Mouse (Mus musculus): ENCODE measurements around the gene Bcar3. TPM values are rescaled to one million over a fixed set of nuclear protein-coding genes. Genes with fewer than 3 reads are reported as not detected.
"Not testable (repeated sequence)": the region's sequence is repeated elsewhere in the genome, so short reads cannot be mapped to it uniquely, and the experiment has no call there.

Gene Bcar3
- polyA plus RNA-seq, 1 experiment from 2014 or later = 4.5 TPM

DNA sequence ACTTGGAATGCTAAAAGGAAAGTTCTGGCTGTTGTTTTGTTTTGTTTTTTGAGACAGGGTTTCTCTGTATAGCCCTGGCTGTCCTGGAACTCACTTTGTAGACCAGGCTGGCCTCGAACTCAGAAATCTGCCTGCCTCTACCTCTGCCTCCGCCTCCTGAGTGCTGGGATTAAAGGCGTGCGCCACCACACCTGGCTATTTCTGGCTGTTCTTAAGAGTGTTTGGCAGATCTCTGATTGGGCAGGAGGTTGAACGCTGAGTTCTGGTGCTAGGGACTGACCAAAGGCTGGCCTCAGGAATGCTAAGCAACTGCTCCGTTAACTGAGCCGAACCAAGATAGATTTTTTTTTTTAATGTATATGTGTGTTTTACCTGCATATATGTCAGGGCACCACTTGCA lies 39.9 kb upstream of the Bcar3 start:
- not testable (repeated sequence) for H3K27ac ChIP-seq (ENCODE audit: low read length); H3K36me3 ChIP-seq (ENCODE audit: control insufficient read depth, insufficient read depth); H3K4me1 ChIP-seq (ENCODE audit: control insufficient read depth, insufficient read depth, low read length); H3K9ac ChIP-seq (ENCODE audit: low read length); ATAC-seq (replicated peaks; ENCODE audit: extremely low read depth, insufficient read depth, low FRiP score); H3K4me2 ChIP-seq (ENCODE audit: low read depth, low read length); H3K9me3 ChIP-seq (replicated peaks; ENCODE audit: control insufficient read depth, low read length); H3K4me3 ChIP-seq (ENCODE audit: low read length); H3K27me3 ChIP-seq (ENCODE audit: control insufficient read depth, insufficient read depth, low read length)
- 68% methylated on average over 7 of the region's 7 CpGs for WGBS

DNA sequence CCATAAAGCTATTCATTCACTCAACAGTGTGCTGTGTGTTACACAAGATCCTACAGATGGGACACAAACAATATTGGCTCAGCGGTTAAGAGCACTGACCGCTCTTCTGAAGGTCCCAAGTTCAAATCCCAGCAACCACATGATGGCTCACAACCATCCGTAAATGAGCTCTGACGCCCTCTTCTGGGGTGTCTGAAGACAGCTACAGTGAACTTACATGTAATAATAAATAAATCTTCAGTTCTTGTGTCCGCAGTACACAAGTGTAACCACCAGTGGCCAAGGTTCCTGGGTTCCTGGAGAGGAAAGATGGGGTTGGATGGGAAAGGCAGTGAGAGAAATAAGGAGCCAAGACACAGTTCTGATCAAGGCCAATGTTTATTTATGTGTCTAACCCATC lies 23.9 kb upstream of the Bcar3 start:
- H3K27ac ChIP-seq (ENCODE audit: low read length) = no peak overlapping the region
- no peak for ATAC-seq (replicated peaks; ENCODE audit: extremely low read depth, insufficient read depth, low FRiP score)
- no peaks in the 10 kb centered on the region for H3K27me3 ChIP-seq (ENCODE audit: control insufficient read depth, insufficient read depth, low read length)

DNA sequence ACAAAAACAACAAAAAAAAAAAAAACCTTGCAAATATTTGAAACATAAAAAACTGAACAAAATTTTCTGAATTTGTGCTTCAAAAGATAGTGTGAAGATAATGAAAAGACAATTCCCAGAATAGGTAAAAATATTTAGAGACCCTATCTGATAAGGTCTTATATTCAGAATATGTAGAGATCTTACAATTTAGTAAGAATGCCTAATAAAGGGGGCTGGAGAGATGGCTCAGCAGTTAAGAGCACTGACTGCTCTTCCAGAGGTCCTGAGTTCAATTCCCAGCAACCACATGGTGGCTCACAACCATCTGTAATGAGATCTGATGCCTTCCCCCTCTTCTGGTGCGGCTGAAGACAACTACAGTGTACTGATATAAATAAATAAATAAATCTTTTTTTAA lies 21.4 kb upstream of the Bcar3 start:
- peaks cover 25% of the 10 kb centered on the region for H3K4me1 ChIP-seq (ENCODE audit: control insufficient read depth, insufficient read depth, low read length)
- H3K36me3 ChIP-seq (ENCODE audit: control insufficient read depth, insufficient read depth) = peaks cover 22% of the 10 kb centered on the region
- H3K4me2 ChIP-seq (ENCODE audit: low read depth, low read length); H3K4me3 ChIP-seq (ENCODE audit: low read length); H3K27ac ChIP-seq (ENCODE audit: low read length); ATAC-seq (replicated peaks; ENCODE audit: extremely low read depth, insufficient read depth, low FRiP score); H3K9ac ChIP-seq (ENCODE audit: low read length); H3K27me3 ChIP-seq (ENCODE audit: control insufficient read depth, insufficient read depth, low read length); H3K9me3 ChIP-seq (replicated peaks; ENCODE audit: control insufficient read depth, low read length): not testable (repeated sequence)
- 67% methylated on average over 1 of the region's 1 CpGs for WGBS

More for the DNA sequence above, 23.9 kb upstream of the Bcar3 start:
- Histone ChIP-seq H3K9ac (ENCODE audit: low read length) (no peak overlapping the region), H3K9me3 (replicated peaks; ENCODE audit: control insufficient read depth, low read length) (no peaks in the 10 kb centered on the region), H3K4me3 (ENCODE audit: low read length) (no peak overlapping the region), H3K36me3 (ENCODE audit: control insufficient read depth, insufficient read depth) (peaks cover 5% of the 10 kb centered on the region; the same call in 1 of the 2 replicates), H3K4me1 (ENCODE audit: control insufficient read depth, insufficient read depth, low read length) (peaks cover 2% of the 10 kb centered on the region), H3K4me2 (ENCODE audit: low read depth, low read length) (no peak overlapping the region)
- 69% methylated on average over 5 of the region's 5 CpGs for WGBS

DNA sequence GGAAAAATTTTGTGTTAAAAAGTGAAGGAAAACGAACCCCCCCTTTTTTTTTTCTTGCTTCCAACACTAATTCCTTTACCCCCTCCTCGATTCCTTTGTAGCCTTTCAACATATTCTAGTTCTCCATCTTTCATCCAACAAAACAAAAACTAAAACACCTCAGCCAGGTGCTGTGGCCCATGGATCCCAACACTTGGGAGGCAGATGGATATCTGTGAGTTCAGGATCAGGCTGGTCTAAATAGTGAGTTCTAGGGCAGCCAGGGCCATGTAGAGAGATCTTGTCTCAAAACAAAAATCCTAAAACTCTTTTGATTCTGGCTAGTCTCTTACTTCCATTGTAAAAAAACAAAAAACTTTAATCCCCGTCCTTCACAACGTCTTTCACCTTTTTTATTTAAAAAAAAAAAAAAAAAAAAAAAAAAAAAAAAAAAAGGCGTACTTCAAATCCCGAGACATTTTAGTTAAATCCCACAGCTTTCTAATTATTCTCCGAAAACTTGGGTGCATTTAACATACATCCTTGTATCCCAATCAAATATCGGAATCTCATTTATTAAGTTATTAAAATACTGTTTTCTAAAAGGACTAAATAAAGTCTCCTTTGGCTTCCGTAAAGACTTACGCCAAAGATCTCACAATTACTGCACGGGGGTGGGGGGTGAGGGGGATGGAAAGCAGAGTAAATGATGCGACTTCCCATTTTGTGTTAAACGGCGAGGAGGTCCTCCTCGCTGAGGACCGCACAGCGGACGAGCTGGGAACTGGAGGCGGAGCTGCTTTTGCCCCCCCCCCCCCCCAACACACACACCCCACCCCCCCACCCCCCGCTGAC lies 20.3 kb upstream of the Bcar3 start:
- peak overlapping the region; percentile 98 for H3K9ac ChIP-seq (ENCODE audit: low read length)
- H3K4me1 ChIP-seq (ENCODE audit: control insufficient read depth, insufficient read depth, low read length) = peaks cover 34% of the 10 kb centered on the region
- H3K4me2 ChIP-seq (ENCODE audit: low read depth, low read length) = peak overlapping the region; percentile 62
- H3K9me3 ChIP-seq (replicated peaks; ENCODE audit: control insufficient read depth, low read length) = no peaks in the 10 kb centered on the region
- no peak for ATAC-seq (replicated peaks; ENCODE audit: extremely low read depth, insufficient read depth, low FRiP score)
- H3K4me3 ChIP-seq (ENCODE audit: low read length) = peak overlapping the region; percentile 100
- 10% methylated on average over 19 of the region's 20 CpGs for WGBS
- no peak overlapping the region; the same call in 1 of the 2 replicates for H3K27ac ChIP-seq (ENCODE audit: low read length)
- no peaks in the 10 kb centered on the region for H3K27me3 ChIP-seq (ENCODE audit: control insufficient read depth, insufficient read depth, low read length)
- H3K36me3 ChIP-seq (ENCODE audit: control insufficient read depth, insufficient read depth) = peaks cover 31% of the 10 kb centered on the region

DNA sequence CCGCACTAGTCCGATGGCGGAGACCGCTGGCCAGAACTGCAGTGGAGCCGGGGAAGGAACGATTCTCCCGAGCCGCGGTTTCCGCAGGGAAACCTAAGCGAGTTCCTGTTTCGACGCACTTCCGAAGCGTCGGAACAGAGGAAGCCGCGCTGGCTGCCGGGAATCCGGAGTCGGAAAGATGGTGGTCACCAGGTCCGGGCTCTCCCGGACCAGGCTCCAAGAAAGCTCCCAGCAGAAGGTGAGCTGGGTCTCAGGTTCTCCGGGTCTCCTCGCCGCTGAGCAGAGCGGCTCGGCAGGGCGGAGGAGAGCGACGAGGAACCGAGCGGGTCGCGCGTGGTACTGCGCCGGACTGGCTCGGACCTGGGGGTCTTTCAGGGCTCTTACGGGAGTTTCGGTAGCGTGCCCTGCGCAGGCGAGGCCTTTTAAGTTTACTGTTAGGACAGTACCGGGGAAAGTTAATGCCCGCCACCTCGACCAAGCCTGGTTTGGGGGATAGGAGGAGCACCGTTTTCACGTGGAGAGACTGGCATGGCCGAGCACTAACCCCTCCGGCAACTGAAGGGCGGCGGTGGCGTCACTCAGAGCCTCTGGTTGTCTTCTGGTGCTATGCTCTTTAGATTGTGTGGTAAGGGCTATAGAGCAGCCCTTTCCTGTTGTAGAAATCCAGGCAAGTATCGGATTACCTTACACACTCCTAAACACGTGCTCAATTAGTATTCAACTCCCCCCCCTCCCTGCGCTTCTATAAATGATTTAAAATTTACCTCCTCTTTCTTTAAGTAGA lies 19.5 kb upstream of the Bcar3 start, which contains the start of gene Dnttip2:
Gene Dnttip2 (plus strand): TSS at position 148 of the 784 bp plus-strand sequence.
- under 1% methylated on average over 57 of the region's 57 CpGs for WGBS
- Histone ChIP-seq H3K36me3 (ENCODE audit: control insufficient read depth, insufficient read depth) (peaks cover 39% of the 10 kb centered on the region), H3K27ac (ENCODE audit: low read length) (peak within 1 kb of the TSS; percentile 80), H3K4me1 (ENCODE audit: control insufficient read depth, insufficient read depth, low read length) (peaks cover 34% of the 10 kb centered on the region), H3K9ac (ENCODE audit: low read length) (peak within 1 kb of the TSS; percentile 98), H3K27me3 (ENCODE audit: control insufficient read depth, insufficient read depth, low read length) (no peaks in the 10 kb centered on the region), H3K9me3 (replicated peaks; ENCODE audit: control insufficient read depth, low read length) (no peaks in the 10 kb centered on the region), H3K4me2 (ENCODE audit: low read depth, low read length) (peak within 1 kb of the TSS; percentile 87), H3K4me3 (ENCODE audit: low read length) (peak within 1 kb of the TSS; percentile 100)
- ATAC-seq (replicated peaks; ENCODE audit: extremely low read depth, insufficient read depth, low FRiP score) = peak; percentile 96

DNA sequence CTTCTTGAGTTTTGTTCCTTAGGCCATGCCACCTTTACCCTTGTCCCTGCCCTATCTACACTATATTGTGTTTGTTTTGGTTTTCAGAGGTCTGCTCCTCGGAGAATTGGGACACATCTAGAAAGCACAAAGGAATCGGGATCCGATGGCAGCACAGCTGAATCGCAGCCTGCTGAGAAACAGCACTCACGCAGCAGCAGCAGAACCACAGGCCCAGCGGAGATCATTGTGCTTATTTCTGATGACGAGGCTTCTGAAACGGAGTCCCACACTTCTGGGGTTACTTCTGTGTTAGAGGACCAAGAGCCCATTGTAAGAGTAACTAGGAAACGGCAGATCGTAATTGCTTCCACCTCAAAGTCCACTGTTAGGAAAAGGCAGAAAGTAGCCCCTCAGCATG lies 18.8 kb upstream of the Bcar3 start:
- ATAC-seq (replicated peaks; ENCODE audit: extremely low read depth, insufficient read depth, low FRiP score) = no peak
- H3K4me1 ChIP-seq (ENCODE audit: control insufficient read depth, insufficient read depth, low read length) = peaks cover 34% of the 10 kb centered on the region
- no peaks in the 10 kb centered on the region for H3K27me3 ChIP-seq (ENCODE audit: control insufficient read depth, insufficient read depth, low read length)
- H3K36me3 ChIP-seq (ENCODE audit: control insufficient read depth, insufficient read depth) = peaks cover 45% of the 10 kb centered on the region
- peak overlapping the region; percentile 100 for H3K4me3 ChIP-seq (ENCODE audit: low read length)
- no peaks in the 10 kb centered on the region for H3K9me3 ChIP-seq (replicated peaks; ENCODE audit: control insufficient read depth, low read length)
- H3K27ac ChIP-seq (ENCODE audit: low read length) = no peak overlapping the region
- peak overlapping the region; percentile 87 for H3K4me2 ChIP-seq (ENCODE audit: low read depth, low read length)
- WGBS = 76% methylated on average over 10 of the region's 10 CpGs
- H3K9ac ChIP-seq (ENCODE audit: low read length) = peak overlapping the region; percentile 98; the same call in 1 of the 2 replicates

DNA sequence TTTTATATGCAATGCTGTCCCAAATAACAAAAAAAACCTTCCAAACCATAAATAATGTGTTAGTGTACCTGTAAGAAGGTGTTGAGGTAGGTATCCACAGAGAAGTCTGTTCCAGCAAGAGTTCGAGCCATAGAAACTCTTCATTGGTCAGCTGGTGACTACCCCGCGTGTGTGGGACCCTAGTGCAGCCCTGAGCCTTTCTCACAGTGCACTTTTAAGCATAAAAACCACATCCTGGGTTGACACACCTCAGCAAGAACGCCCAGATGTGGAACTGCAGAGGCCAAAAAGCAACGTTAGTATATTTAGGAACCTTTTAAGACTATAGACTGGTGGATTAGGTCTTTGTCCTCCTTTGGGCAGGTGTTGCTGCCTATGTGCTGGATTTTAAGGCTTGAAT lies 6.7 kb upstream of the Bcar3 start:
- H3K9ac ChIP-seq (ENCODE audit: low read length) = no peak overlapping the region
- peaks cover 7% of the 10 kb centered on the region for H3K4me1 ChIP-seq (ENCODE audit: control insufficient read depth, insufficient read depth, low read length)
- H3K36me3 ChIP-seq (ENCODE audit: control insufficient read depth, insufficient read depth) = peaks cover 20% of the 10 kb centered on the region
- H3K27ac ChIP-seq (ENCODE audit: low read length) = no peak overlapping the region
- no peak overlapping the region for H3K4me3 ChIP-seq (ENCODE audit: low read length)
- WGBS = 70% methylated on average over 5 of the region's 5 CpGs
- no peak overlapping the region for H3K4me2 ChIP-seq (ENCODE audit: low read depth, low read length)
- H3K27me3 ChIP-seq (ENCODE audit: control insufficient read depth, insufficient read depth, low read length) = no peaks in the 10 kb centered on the region
- ATAC-seq (replicated peaks; ENCODE audit: extremely low read depth, insufficient read depth, low FRiP score) = no peak
- H3K9me3 ChIP-seq (replicated peaks; ENCODE audit: control insufficient read depth, low read length) = no peaks in the 10 kb centered on the region

DNA sequence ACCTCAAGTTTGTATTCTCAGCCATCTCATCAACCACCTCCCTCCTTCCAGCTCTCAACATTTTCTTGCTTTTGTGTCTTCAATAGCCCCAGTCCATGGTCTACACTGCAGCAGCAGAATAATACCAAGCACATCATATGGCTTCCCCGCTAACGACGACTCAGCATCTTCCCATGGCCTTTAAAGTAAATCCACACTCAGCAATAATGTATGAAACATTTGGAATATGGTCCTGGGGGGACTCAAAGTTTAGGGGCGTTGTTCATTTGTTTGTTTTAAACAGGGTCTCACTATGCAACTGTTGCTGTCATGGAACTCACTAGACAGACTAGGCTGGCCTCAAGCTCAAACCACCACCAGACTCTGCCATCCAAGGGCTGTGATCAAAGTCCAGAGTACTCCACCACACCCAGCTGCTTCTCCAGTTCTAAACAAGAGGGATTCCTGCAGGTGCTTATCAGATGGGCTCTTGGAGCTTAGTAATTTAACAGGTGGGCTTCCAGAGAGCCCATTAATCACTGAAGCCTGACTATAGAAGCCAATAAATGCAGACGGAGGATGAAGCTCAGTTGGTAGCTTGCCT lies 5.2 kb upstream of the Bcar3 start:
- Histone ChIP-seq H3K27ac (ENCODE audit: low read length) (no peak overlapping the region), H3K4me2 (ENCODE audit: low read depth, low read length) (no peak overlapping the region), H3K9ac (ENCODE audit: low read length) (no peak overlapping the region), H3K4me1 (ENCODE audit: control insufficient read depth, insufficient read depth, low read length) (peaks cover 11% of the 10 kb centered on the region), H3K27me3 (ENCODE audit: control insufficient read depth, insufficient read depth, low read length) (no peaks in the 10 kb centered on the region), H3K4me3 (ENCODE audit: low read length) (no peak overlapping the region), H3K36me3 (ENCODE audit: control insufficient read depth, insufficient read depth) (peaks cover 10% of the 10 kb centered on the region), H3K9me3 (replicated peaks; ENCODE audit: control insufficient read depth, low read length) (no peaks in the 10 kb centered on the region)
- ATAC-seq (replicated peaks; ENCODE audit: extremely low read depth, insufficient read depth, low FRiP score) = no peak
- WGBS = 80% methylated on average over 5 of the region's 5 CpGs

Data from heart, embryonic 16.5 days (tissue).